Mouse (Mus musculus) T-cell, adult 2 months (primary cell): ENCODE measurements around the gene Traf3ip1.

Experiments used
- DNase-seq: peaks from one replicate; pipeline ENCODE4 v3.0.0; 2022; ENCODE audit warnings: low spot score

Traf3ip1 gene

GRCm38 (mm10) chr1:91533961-91534723 lies 39.7 kb downstream of the Traf3ip1 start:
- no peak for DNase-seq

- DNase-seq, result no peak
Observed at GRCm38 (mm10) chr1:91537786-91538569, 43.5 kb downstream of the Traf3ip1 start.

GRCm38 (mm10) chr1:91538570-91538929 lies 44.1 kb downstream of the Traf3ip1 start:
- no peak for DNase-seq

- no peak for DNase-seq
Observed at GRCm38 (mm10) chr1:91539246-91539645, 44.8 kb downstream of the Traf3ip1 start.

- peak; percentile 35 for DNase-seq
Observed at GRCm38 (mm10) chr1:91539704-91540270, 45.3 kb downstream of the Traf3ip1 start.

- DNase-seq, result peak; percentile 85
Observed at GRCm38 (mm10) chr1:91540271-91540826, 45.9 kb downstream of the Traf3ip1 start, which contains the start of gene Asb1. Asb1 (plus strand) TSS chr1:91540544.

- no peak for DNase-seq
Observed at GRCm38 (mm10) chr1:91541042-91541592, 46.7 kb downstream of the Traf3ip1 start.

- no peak for DNase-seq
Observed at GRCm38 (mm10) chr1:91543974-91544373, 49.5 kb downstream of the Traf3ip1 start.

GRCm38 (mm10) chr1:91545226-91545625 lies 50.8 kb downstream of the Traf3ip1 start:
- no peak for DNase-seq

GRCm38 (mm10) chr1:91547567-91547966 lies 53.1 kb downstream of the Traf3ip1 start:
- no peak for DNase-seq

GRCm38 (mm10) chr1:91549073-91549472 lies 54.6 kb downstream of the Traf3ip1 start:
- no peak for DNase-seq

- DNase-seq, result no peak
Observed at GRCm38 (mm10) chr1:91557099-91557498, 62.7 kb downstream of the Traf3ip1 start.

- no peak for DNase-seq
Observed at GRCm38 (mm10) chr1:91561226-91561625, 66.8 kb downstream of the Traf3ip1 start.

- no peak for DNase-seq
Observed at GRCm38 (mm10) chr1:91562977-91563590, 68.6 kb downstream of the Traf3ip1 start.

- no peak for DNase-seq
Observed at GRCm38 (mm10) chr1:91564004-91564403, 69.6 kb downstream of the Traf3ip1 start.

- no peak for DNase-seq
Observed at GRCm38 (mm10) chr1:91564598-91564997, 70.2 kb downstream of the Traf3ip1 start.

GRCm38 (mm10) chr1:91567269-91567668 lies 72.8 kb downstream of the Traf3ip1 start:
- DNase-seq, result peak; percentile 34

- no peak for DNase-seq
Observed at GRCm38 (mm10) chr1:91572458-91572857, 78.0 kb downstream of the Traf3ip1 start.

- peak; percentile 18 for DNase-seq
Observed at GRCm38 (mm10) chr1:91574208-91574607, 79.8 kb downstream of the Traf3ip1 start.

- DNase-seq, result no peak
Observed at GRCm38 (mm10) chr1:91577883-91578517, 83.6 kb downstream of the Traf3ip1 start.
